Mouse (Mus musculus): ENCODE measurements around the gene Arl3.
A peak's percentile ranks its signal among the peaks of the same experiment; 100 is the strongest.

The Arl3 gene

GRCm38 (mm10) chr19:46572951-46573937 lies at the start of gene Arl3, which contains the start of gene Sfxn2:
Arl3 (minus strand) TSS chr19:46573198.
Sfxn2 (plus strand) TSS chr19:46573365.
- peak; percentile 95 for DNase-seq

- no peak for DNase-seq
These were observed 49.7 kb upstream of the Arl3 start for GRCm38 (mm10) chr19:46622659-46623193.

- DNase-seq, result no peak
These were observed 48.5 kb upstream of the Arl3 start for GRCm38 (mm10) chr19:46621236-46622183.

GRCm38 (mm10) chr19:46620016-46620808 lies 47.2 kb upstream of the Arl3 start:
- no peak for DNase-seq

- DNase-seq, result no peak
These were observed 46.5 kb upstream of the Arl3 start for GRCm38 (mm10) chr19:46619518-46619917.

GRCm38 (mm10) chr19:46619001-46619400 lies 46.0 kb upstream of the Arl3 start:
- DNase-seq, result no peak

GRCm38 (mm10) chr19:46618322-46618721 lies 45.3 kb upstream of the Arl3 start:
- DNase-seq, result no peak

GRCm38 (mm10) chr19:46617361-46617760 lies 44.4 kb upstream of the Arl3 start:
- DNase-seq, result no peak

GRCm38 (mm10) chr19:46616378-46616777 lies 43.4 kb upstream of the Arl3 start:
- no peak for DNase-seq

- DNase-seq, result no peak
These were observed 35.2 kb upstream of the Arl3 start for GRCm38 (mm10) chr19:46608158-46608557.

GRCm38 (mm10) chr19:46607424-46607823 lies 34.4 kb upstream of the Arl3 start:
- no peak for DNase-seq

- no peak for DNase-seq
These were observed 33.7 kb upstream of the Arl3 start for GRCm38 (mm10) chr19:46606718-46607117.

- no peak for DNase-seq
These were observed 29.4 kb upstream of the Arl3 start for GRCm38 (mm10) chr19:46602406-46602805.

- no peak for DNase-seq
These were observed 28.5 kb upstream of the Arl3 start for GRCm38 (mm10) chr19:46601491-46601890.

GRCm38 (mm10) chr19:46600371-46600770 lies 27.4 kb upstream of the Arl3 start:
- no peak for DNase-seq

- DNase-seq, result no peak
These were observed 26.6 kb upstream of the Arl3 start for GRCm38 (mm10) chr19:46599375-46600256.

GRCm38 (mm10) chr19:46598720-46599252 lies 25.8 kb upstream of the Arl3 start, which contains the start of gene Wbp1l:
Wbp1l (plus strand) TSS chr19:46599084.
- peak; percentile 89 for DNase-seq

- DNase-seq, result no peak
These were observed 25.2 kb upstream of the Arl3 start for GRCm38 (mm10) chr19:46598187-46598586.

- DNase-seq, result no peak
These were observed 19.9 kb upstream of the Arl3 start for GRCm38 (mm10) chr19:46592751-46593439.

- no peak for DNase-seq
These were observed 18.6 kb upstream of the Arl3 start for GRCm38 (mm10) chr19:46591575-46591974.

Measured in right cerebral cortex, postnatal 14 days (tissue).